Mouse (Mus musculus): ENCODE measurements around the gene Igsf21. TPM values are rescaled to one million over a fixed set of nuclear protein-coding genes. Genes with fewer than 3 reads are reported as not detected.

Gene Igsf21
- polyA plus RNA-seq, 1 experiment from 2014 or later = 2.8 TPM

DNA sequence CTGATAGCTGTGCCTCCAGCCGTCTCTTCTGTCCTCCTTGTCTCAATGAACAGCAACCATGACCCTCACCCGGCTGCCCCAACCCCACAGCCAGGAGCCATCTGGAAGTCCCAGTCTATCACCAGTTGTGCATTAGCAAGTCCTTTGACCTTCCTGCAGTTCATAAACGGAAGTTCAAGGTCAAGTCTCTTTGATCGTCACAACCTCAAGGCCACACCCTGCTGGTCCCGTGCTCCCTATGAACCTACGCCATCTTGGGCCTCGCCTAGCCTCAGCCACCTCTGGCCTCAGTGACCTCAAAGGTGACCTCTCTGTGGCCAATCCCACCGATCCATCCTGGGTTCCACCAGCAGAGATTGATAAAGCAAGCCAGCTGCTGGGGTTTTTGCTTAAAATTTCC lies 96.9 kb downstream of the Igsf21 start:
- Histone ChIP-seq H3K4me3 (ENCODE audit: low read depth, low read length) (no peak overlapping the region), H3K4me1 (ENCODE audit: control insufficient read depth, insufficient read depth, low read length) (no peaks in the 10 kb centered on the region), H3K36me3 (ENCODE audit: control insufficient read depth, insufficient read depth, low read length) (no peaks in the 10 kb centered on the region), H3K27me3 (replicated peaks; ENCODE audit: control insufficient read depth, insufficient read depth, low read length) (no peaks in the 10 kb centered on the region), H3K9ac (ENCODE audit: low read depth, low read length) (no peak overlapping the region), H3K4me2 (ENCODE audit: low read depth, low read length) (no peak overlapping the region), H3K27ac (replicated peaks; ENCODE audit: low read depth, low read length) (no peak overlapping the region), H3K9me3 (ENCODE audit: control insufficient read depth, low read length) (no peaks in the 10 kb centered on the region)
- ATAC-seq (ENCODE audit: low read depth) (no peak), DNase-seq (ENCODE audit: low spot score) (no peak)
- WGBS = 76% methylated on average over 8 of the region's 8 CpGs

DNA sequence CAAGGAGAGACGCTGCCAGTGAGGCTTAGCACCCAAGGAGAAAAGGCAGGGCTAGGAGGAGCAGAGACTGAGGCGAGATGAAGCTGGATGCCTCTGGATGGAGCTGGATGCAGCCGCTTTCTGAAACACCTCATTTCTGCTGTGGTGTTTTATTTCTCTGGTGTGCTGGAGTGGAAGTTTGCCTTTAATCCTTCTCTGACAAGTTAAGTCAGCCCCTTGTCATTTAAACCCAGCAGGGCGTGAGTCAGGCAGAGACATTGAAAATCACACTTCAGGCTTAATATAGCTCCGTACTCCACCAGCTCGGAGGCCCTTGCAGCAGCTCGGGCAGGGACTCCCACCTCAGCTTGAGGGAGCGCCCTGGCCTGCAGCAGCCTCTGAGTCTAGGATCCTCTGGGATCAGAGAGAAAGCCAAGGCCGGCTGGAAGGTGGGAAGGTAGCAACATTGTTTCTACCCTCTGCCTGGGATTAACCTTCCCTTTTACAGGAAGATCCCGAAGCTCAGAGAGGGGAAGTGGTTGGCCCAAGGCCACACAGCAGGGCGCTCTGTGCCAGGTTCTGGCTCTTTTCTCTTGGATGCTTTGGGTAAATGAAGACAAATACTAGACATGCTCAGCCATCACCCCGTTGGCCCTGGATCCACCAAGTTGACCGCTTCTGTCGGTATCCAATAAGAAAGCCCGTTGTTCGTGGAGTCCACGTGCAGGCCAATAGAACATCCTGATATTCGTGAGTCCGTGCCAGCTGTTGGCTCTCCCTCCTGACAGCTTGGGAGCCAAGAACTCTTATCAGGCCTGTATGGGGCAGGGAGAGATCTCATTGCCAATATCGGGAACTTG lies 98.5 kb downstream of the Igsf21 start:
- ATAC-seq (ENCODE audit: low read depth) (peak; percentile 77), DNase-seq (ENCODE audit: low spot score) (peak; percentile 41)
- no peaks in the 10 kb centered on the region for H3K36me3 ChIP-seq (ENCODE audit: control insufficient read depth, insufficient read depth, low read length)
- H3K9ac ChIP-seq (ENCODE audit: low read depth, low read length) = no peak overlapping the region
- no peaks in the 10 kb centered on the region for H3K27me3 ChIP-seq (replicated peaks; ENCODE audit: control insufficient read depth, insufficient read depth, low read length)
- no peaks in the 10 kb centered on the region for H3K4me1 ChIP-seq (ENCODE audit: control insufficient read depth, insufficient read depth, low read length)
- H3K4me2 ChIP-seq (ENCODE audit: low read depth, low read length) = no peak overlapping the region
- 66% methylated on average over 20 of the region's 20 CpGs for WGBS
- H3K27ac ChIP-seq (replicated peaks; ENCODE audit: low read depth, low read length) = no peak overlapping the region
- H3K4me3 ChIP-seq (ENCODE audit: low read depth, low read length) = no peak overlapping the region
- H3K9me3 ChIP-seq (ENCODE audit: control insufficient read depth, low read length) = 0 out of 2 replicates have a peak, but pooled peaks cover 2% of the 10 kb centered on the region

DNA sequence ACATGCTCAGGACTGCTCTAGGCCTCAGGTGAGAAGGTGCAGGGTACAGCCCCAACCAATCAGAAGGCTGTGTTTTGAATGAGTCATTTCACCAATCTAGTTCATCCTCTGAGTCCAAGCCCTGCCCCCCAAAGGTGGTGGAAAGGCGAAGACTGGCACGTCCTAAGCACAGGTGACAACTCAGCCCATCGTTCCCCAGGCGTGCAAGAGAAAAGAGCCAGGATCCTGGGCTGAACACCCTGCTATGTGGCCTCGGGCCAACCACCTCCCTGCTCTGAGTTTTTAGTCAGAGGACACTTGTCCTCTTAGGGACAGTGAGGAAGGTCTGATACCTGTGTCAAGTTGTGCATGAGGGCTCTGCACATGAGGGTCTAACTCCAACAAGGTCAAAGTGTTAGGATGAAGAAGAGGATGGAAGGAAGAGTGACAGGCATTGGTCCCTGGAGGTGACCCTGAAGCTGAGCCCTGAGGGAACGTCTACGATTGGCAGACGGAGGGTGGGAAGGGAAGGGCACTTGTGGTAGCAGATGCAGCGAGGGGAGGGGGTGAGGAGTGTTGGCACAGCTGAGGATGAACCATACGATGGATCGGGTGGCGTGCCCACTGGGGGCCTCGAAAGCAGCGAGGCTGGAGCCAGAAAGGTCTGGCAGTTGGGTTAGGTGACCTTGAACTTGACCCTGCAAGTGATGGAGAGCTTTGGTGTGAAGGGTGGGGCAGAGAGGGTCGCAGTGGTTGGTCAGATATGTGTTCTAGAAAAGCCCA lies 99.3 kb downstream of the Igsf21 start:
- ATAC-seq (ENCODE audit: low read depth) = no peak

DNA sequence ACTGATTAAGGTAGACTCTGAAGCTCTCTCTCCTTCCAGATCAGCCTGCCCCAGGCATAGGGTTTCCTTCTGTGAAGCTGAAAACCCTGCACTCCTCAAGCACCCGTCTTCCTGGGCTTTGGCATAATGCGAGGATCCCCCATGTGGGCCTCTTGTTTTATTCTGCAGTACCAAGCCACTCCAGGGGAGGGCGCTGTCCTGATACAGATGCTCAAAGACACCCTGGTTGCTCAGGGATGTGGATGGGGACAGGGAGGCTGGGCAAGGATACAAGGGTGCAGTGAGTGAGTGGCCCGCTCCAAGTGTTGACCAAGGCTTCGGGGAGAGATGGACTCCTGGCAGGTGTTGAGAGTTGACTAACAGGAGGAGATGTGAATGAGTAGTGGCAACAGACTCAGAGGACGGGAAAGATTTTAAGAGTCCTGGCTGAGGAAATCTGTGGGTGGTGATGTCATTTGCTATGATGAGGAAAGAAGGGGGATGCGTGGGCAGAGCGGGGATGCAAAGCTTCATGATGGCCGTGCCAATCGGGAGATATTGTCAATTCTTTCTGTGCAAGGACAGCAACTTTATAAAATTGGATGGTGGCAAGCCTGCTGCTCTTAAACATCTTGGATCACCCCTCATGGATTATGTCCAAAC lies 102.6 kb downstream of the Igsf21 start:
- H3K4me2 ChIP-seq (ENCODE audit: low read depth, low read length) = no peak overlapping the region
- WGBS = 85% methylated on average over 10 of the region's 10 CpGs
- no peak overlapping the region for H3K27ac ChIP-seq (replicated peaks; ENCODE audit: low read depth, low read length)

More for the DNA sequence above, 99.3 kb downstream of the Igsf21 start:
- Histone ChIP-seq H3K4me1 (ENCODE audit: control insufficient read depth, insufficient read depth, low read length) (no peaks in the 10 kb centered on the region), H3K9me3 (ENCODE audit: control insufficient read depth, low read length) (0 out of 2 replicates have a peak, but pooled peaks cover 5% of the 10 kb centered on the region), H3K4me3 (ENCODE audit: low read depth, low read length) (no peak overlapping the region), H3K9ac (ENCODE audit: low read depth, low read length) (no peak overlapping the region), H3K36me3 (ENCODE audit: control insufficient read depth, insufficient read depth, low read length) (no peaks in the 10 kb centered on the region), H3K4me2 (ENCODE audit: low read depth, low read length) (no peak overlapping the region), H3K27me3 (replicated peaks; ENCODE audit: control insufficient read depth, insufficient read depth, low read length) (no peaks in the 10 kb centered on the region), H3K27ac (replicated peaks; ENCODE audit: low read depth, low read length) (no peak overlapping the region)
- no peak for DNase-seq (ENCODE audit: low spot score)
- 72% methylated on average over 15 of the region's 15 CpGs for WGBS

DNA sequence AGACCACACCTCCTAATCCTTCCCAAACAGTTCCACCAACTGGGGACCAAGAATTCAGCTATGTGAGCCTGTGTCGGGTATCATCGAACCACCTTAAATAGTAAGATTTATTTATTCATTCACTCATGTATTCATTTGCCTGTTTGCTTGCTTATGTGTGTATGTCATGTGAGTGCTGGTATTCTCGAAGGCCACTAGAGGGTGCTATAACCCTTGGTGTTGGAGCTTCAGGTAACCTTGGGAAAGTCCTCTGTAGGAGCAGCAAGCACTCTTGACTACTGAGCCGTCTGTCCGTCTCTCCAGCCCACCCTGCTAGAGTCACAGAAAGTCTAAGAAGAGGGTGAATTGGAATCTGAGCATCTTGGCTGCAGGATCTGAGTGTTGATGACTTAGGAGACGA lies 103.4 kb downstream of the Igsf21 start:
- Histone ChIP-seq H3K27me3 (replicated peaks; ENCODE audit: control insufficient read depth, insufficient read depth, low read length) (no peaks in the 10 kb centered on the region), H3K4me3 (ENCODE audit: low read depth, low read length) (no peak overlapping the region), H3K4me1 (ENCODE audit: control insufficient read depth, insufficient read depth, low read length) (no peaks in the 10 kb centered on the region), H3K27ac (replicated peaks; ENCODE audit: low read depth, low read length) (no peak overlapping the region), H3K36me3 (ENCODE audit: control insufficient read depth, insufficient read depth, low read length) (no peaks in the 10 kb centered on the region), H3K9me3 (ENCODE audit: control insufficient read depth, low read length) (0 out of 2 replicates have a peak, but pooled peaks cover 5% of the 10 kb centered on the region), H3K4me2 (ENCODE audit: low read depth, low read length) (no peak overlapping the region), H3K9ac (ENCODE audit: low read depth, low read length) (no peak overlapping the region)
- DNase-seq (ENCODE audit: low spot score) (no peak), ATAC-seq (ENCODE audit: low read depth) (no peak)
- WGBS = 93% methylated on average over 6 of the region's 6 CpGs

More for the DNA sequence above, 102.6 kb downstream of the Igsf21 start:
- Histone ChIP-seq H3K9me3 (ENCODE audit: control insufficient read depth, low read length) (0 out of 2 replicates have a peak, but pooled peaks cover 5% of the 10 kb centered on the region), H3K9ac (ENCODE audit: low read depth, low read length) (no peak overlapping the region), H3K4me1 (ENCODE audit: control insufficient read depth, insufficient read depth, low read length) (no peaks in the 10 kb centered on the region), H3K36me3 (ENCODE audit: control insufficient read depth, insufficient read depth, low read length) (no peaks in the 10 kb centered on the region), H3K27me3 (replicated peaks; ENCODE audit: control insufficient read depth, insufficient read depth, low read length) (no peaks in the 10 kb centered on the region), H3K4me3 (ENCODE audit: low read depth, low read length) (no peak overlapping the region)
- ATAC-seq (ENCODE audit: low read depth) (no peak), DNase-seq (ENCODE audit: low spot score) (no peak)

DNA sequence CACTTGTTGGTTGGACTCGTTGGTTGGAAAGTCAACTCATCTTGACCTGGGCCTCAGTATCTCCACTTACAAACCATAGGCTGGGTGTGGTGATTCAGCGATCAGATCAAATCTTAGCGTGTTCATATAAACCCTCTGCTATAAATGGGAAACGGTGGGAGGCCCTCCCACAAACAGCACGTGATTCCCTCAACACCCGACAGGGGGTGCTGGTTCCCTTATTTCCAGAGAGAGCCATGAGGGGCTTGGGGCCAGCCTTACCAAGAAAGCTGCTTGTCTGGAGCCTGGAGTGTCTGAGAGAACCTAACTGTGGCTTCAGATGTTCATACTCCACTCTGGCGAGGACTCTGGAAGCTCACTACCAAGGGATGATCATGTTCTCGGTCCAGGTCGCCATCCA lies 106.1 kb downstream of the Igsf21 start:
- no peak for DNase-seq (ENCODE audit: low spot score)
- no peaks in the 10 kb centered on the region for H3K4me1 ChIP-seq (ENCODE audit: control insufficient read depth, insufficient read depth, low read length)
- 69% methylated on average over 9 of the region's 9 CpGs for WGBS
- H3K4me3 ChIP-seq (ENCODE audit: low read depth, low read length) = no peak overlapping the region
- 0 out of 2 replicates have a peak, but pooled peaks cover 5% of the 10 kb centered on the region for H3K9me3 ChIP-seq (ENCODE audit: control insufficient read depth, low read length)
- no peak overlapping the region for H3K4me2 ChIP-seq (ENCODE audit: low read depth, low read length)
- ATAC-seq (ENCODE audit: low read depth) = no peak
- H3K36me3 ChIP-seq (ENCODE audit: control insufficient read depth, insufficient read depth, low read length) = no peaks in the 10 kb centered on the region
- no peaks in the 10 kb centered on the region for H3K27me3 ChIP-seq (replicated peaks; ENCODE audit: control insufficient read depth, insufficient read depth, low read length)
- H3K27ac ChIP-seq (replicated peaks; ENCODE audit: low read depth, low read length) = no peak overlapping the region
- no peak overlapping the region for H3K9ac ChIP-seq (ENCODE audit: low read depth, low read length)

DNA sequence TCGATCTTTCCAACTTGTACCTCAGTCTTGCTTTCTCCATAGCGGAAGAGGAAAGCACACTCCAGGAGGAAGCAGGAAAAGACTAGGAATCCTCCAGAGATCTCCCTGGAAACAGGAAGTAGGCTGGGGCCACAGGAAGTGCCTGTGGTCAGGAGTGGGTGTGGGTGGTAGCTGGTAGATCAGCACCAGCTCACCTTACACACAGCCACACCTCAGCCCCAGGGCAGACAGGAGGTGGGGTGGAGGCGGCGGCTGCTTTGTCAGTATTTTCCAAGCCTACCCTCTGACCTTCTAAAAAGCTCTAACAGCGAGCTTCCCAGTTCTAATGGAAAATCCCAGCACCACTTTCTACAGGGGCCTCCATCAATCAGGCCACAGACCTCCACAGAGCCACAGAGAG lies 107.7 kb downstream of the Igsf21 start:
- Histone ChIP-seq H3K9ac (ENCODE audit: low read depth, low read length) (no peak overlapping the region), H3K9me3 (ENCODE audit: control insufficient read depth, low read length) (0 out of 2 replicates have a peak, but pooled peaks cover 5% of the 10 kb centered on the region), H3K36me3 (ENCODE audit: control insufficient read depth, insufficient read depth, low read length) (no peaks in the 10 kb centered on the region), H3K27me3 (replicated peaks; ENCODE audit: control insufficient read depth, insufficient read depth, low read length) (no peaks in the 10 kb centered on the region), H3K4me2 (ENCODE audit: low read depth, low read length) (no peak overlapping the region), H3K4me3 (ENCODE audit: low read depth, low read length) (no peak overlapping the region), H3K27ac (replicated peaks; ENCODE audit: low read depth, low read length) (no peak overlapping the region), H3K4me1 (ENCODE audit: control insufficient read depth, insufficient read depth, low read length) (no peaks in the 10 kb centered on the region)
- DNase-seq (ENCODE audit: low spot score) = no peak
- no peak for ATAC-seq (ENCODE audit: low read depth)
- WGBS = 45% methylated on average over 5 of the region's 5 CpGs

DNA sequence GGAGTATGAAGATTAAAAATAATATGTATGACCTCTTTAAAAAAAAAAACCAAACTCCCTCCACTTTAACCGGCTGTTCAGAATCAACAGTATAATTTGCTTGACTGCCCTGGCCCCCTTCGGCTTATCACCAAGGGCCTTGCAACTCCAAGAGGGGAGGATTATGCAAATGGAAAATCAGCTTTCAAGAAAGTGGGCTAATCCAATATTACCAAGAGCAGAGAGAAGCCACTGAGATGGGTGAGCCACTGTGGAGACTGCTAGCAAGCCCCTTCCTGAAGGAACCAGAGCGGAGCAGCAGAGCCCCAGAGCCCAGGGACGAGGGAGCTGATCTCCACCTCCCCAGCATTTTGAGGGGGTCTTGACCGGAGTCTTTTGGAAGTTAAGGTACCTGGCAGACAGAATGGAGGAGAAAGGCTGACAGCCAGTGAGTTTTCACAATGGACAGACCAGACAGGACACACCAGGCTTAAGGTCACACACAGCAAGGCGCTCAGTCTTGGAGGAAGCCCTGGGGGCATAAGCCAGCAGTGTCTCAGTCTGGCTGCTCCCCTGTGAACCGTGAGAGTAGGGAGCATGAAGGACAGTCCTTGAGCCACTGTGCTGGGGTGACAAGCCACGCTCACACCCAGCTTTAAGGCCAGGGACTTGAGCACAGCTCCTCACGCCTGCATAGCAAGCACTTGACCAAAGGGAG lies 114.8 kb downstream of the Igsf21 start:
- Histone ChIP-seq H3K4me3 (ENCODE audit: low read depth, low read length) (no peak overlapping the region), H3K36me3 (ENCODE audit: control insufficient read depth, insufficient read depth, low read length) (no peaks in the 10 kb centered on the region), H3K27ac (replicated peaks; ENCODE audit: low read depth, low read length) (no peak overlapping the region), H3K4me2 (ENCODE audit: low read depth, low read length) (no peak overlapping the region), H3K27me3 (replicated peaks; ENCODE audit: control insufficient read depth, insufficient read depth, low read length) (no peaks in the 10 kb centered on the region), H3K4me1 (ENCODE audit: control insufficient read depth, insufficient read depth, low read length) (no peaks in the 10 kb centered on the region), H3K9me3 (ENCODE audit: control insufficient read depth, low read length) (no peaks in the 10 kb centered on the region), H3K9ac (ENCODE audit: low read depth, low read length) (no peak overlapping the region)
- no peak for ATAC-seq (ENCODE audit: low read depth)
- WGBS = 15% methylated on average over 8 of the region's 9 CpGs
- no peak for DNase-seq (ENCODE audit: low spot score)
